Mouse (Mus musculus): Measurements from ENCODE around the gene Olfr411. TPM values are rescaled to one million over a fixed set of nuclear protein-coding genes. Genes with fewer than 3 reads are reported as not detected.

Olfr411 gene
- polyA plus RNA-seq, 1 experiment from 2014 or later = not detected

DNA sequence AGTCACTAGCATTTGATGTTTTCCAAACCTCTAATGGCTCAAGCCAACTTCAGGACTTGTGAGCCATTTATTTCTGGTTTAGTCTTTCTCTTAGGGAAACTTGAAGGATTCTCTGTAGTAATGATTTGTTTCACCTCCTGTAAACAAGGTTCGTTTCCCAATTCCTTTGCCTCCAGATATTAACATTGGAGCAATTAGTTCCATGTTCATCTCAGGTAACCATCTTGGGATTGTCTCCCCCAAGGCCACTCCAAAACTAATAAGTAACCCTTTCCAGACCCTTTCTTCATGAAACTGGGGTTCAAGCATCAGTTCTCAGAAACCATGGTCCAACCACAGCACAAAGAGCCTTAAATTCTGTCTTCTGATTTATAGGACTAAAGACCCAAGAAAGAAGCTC is 9.3 kb upstream of the Olfr411 start, which contains the start of gene Olfr412:
TSS of gene Olfr412 (plus strand) at position 301 of the 400 bp plus-strand sequence.
- Histone ChIP-seq H3K36me3 (replicated peaks) (no peaks in the 10 kb centered on the region), H3K9ac (no peak within 1 kb of the TSS), H3K4me3 (replicated peaks) (no peak within 1 kb of the TSS), H3K27ac (replicated peaks) (no peak within 1 kb of the TSS), H3K27me3 (no peaks in the 10 kb centered on the region), H3K4me1 (replicated peaks) (no peaks in the 10 kb centered on the region), H3K4me2 (no peak within 1 kb of the TSS), H3K9me3 (replicated peaks) (no peaks in the 10 kb centered on the region)
- WGBS (ENCODE audit: insufficient replicate concordance) = 61% methylated on average over 1 of the region's 1 CpGs
- no peak for ATAC-seq (ENCODE audit: insufficient read depth)

DNA sequence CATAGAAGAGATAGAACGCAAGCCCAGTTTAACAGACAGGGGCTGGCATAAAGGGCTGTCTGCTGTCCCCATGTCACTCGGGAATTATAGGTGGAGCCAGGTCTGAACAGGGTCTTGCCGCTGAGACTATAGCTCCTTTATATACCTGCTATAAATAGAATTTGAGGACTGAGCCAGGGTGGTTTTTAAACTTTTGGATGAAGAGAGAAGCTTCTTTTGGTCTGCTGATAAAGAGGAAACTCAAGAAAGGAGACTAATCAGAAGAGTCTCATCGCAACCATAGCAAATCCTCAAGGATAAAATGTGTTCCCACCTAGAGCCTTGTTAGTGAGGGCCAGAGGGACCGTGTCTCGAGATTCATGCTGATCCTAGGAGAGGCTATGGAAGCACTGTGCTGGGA is 14.5 kb downstream of the Olfr411 start, which contains the start of gene Olfr410:
TSS of gene Olfr410 (minus strand) at position 101 of the 400 bp plus-strand sequence.
- no peaks in the 10 kb centered on the region for H3K27me3 ChIP-seq
- no peak within 1 kb of the TSS for H3K27ac ChIP-seq (replicated peaks)
- no peaks in the 10 kb centered on the region for H3K4me1 ChIP-seq (replicated peaks)
- no peak within 1 kb of the TSS for H3K4me3 ChIP-seq (replicated peaks)
- no peaks in the 10 kb centered on the region for H3K36me3 ChIP-seq (replicated peaks)
- WGBS (ENCODE audit: insufficient replicate concordance) = 66% methylated on average over 6 of the region's 6 CpGs
- no peak within 1 kb of the TSS for H3K4me2 ChIP-seq
- no peak for ATAC-seq (ENCODE audit: insufficient read depth)
- H3K9me3 ChIP-seq (replicated peaks) = no peaks in the 10 kb centered on the region
- H3K9ac ChIP-seq = no peak within 1 kb of the TSS

DNA sequence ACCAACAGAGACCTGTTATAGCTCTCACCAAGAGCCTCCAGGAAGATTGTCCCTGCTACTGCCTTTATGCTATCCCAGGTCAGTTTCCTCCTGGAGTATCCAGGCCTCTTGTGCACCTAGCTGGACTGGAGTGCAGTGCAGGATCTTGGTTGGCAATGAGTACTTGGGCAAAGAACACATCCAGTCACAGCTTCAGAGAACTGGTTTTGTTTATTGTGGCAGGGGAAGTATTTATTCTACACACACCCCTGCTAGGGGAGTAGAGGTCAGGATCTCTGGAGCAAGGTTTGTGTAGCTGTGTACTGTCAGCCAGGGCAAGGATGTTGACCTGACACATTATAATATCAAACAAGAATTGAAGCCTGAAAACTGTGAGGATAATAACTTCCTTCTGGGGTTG is 23.7 kb downstream of the Olfr411 start:
- Histone ChIP-seq H3K4me1 (replicated peaks) (no peaks in the 10 kb centered on the region), H3K27ac (replicated peaks) (no peak overlapping the region), H3K9me3 (replicated peaks) (no peaks in the 10 kb centered on the region), H3K4me3 (replicated peaks) (no peak overlapping the region), H3K27me3 (no peaks in the 10 kb centered on the region), H3K36me3 (replicated peaks) (no peaks in the 10 kb centered on the region), H3K9ac (no peak overlapping the region), H3K4me2 (no peak overlapping the region)
- no peak for ATAC-seq (ENCODE audit: insufficient read depth)

DNA sequence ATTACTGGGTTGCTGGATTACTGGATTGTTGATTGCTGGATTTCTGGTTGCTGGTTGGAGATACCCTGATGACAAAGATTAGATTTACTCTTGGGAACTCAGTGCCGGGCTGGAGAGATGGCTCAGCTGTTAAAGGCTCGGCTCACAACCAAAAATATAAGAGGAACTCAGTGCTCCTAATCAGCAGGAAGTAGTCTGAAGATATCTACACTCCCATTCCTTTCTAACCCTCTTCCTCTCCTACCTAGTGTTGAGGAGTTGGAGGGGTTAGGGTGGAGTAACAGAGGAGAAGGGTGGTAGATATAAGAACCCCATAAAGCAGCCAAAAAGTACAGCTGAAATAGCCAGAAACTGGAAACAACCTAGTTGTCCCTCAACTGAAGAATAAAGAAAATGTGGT is 26.4 kb downstream of the Olfr411 start:
- Histone ChIP-seq H3K9me3 (replicated peaks) (no peaks in the 10 kb centered on the region), H3K27ac (replicated peaks) (no peak overlapping the region), H3K4me2 (no peak overlapping the region), H3K36me3 (replicated peaks) (no peaks in the 10 kb centered on the region), H3K9ac (no peak overlapping the region), H3K4me3 (replicated peaks) (no peak overlapping the region), H3K4me1 (replicated peaks) (no peaks in the 10 kb centered on the region), H3K27me3 (no peaks in the 10 kb centered on the region)
- ATAC-seq (ENCODE audit: insufficient read depth) = no peak
- 16% methylated on average over 2 of the region's 2 CpGs for WGBS (ENCODE audit: insufficient replicate concordance)

Other genes starting within 250 kb of the Olfr411 start
- not detected in 2 replicates for gene Olfr401, start 238.9 kb downstream of the Olfr411 start, polyA plus RNA-seq (2015; fragmentation: Nextera tagmentation; extraction: Ambion mirVana)
- not detected in 2 replicates for gene Olfr402, start 199.1 kb downstream of the Olfr411 start, polyA plus RNA-seq (2015; fragmentation: Nextera tagmentation; extraction: Ambion mirVana)
- not detected in 2 replicates for gene Olfr403, start 166.4 kb downstream of the Olfr411 start, polyA plus RNA-seq (2015; fragmentation: Nextera tagmentation; extraction: Ambion mirVana)
- not detected in 2 replicates for gene Olfr43, start 141.3 kb downstream of the Olfr411 start, polyA plus RNA-seq (2015; fragmentation: Nextera tagmentation; extraction: Ambion mirVana)
- gene Olfr406, start 92.8 kb downstream of the Olfr411 start, polyA plus RNA-seq (2015; fragmentation: Nextera tagmentation; extraction: Ambion mirVana) = not detected in 2 replicates
- not detected in 2 replicates for gene Olfr59, start 68.9 kb downstream of the Olfr411 start, polyA plus RNA-seq (2015; fragmentation: Nextera tagmentation; extraction: Ambion mirVana)
- not detected in 2 replicates for gene Olfr410, start 14.6 kb downstream of the Olfr411 start, polyA plus RNA-seq (2015; fragmentation: Nextera tagmentation; extraction: Ambion mirVana)
- not detected in 2 replicates for gene Olfr412, start 9.4 kb upstream of the Olfr411 start, polyA plus RNA-seq (2015; fragmentation: Nextera tagmentation; extraction: Ambion mirVana)

Data from liver, embryonic 15.5 days (tissue).